Mouse (Mus musculus) forelimb bud, embryonic 11.5 days (tissue): ENCODE measurements at regions not wholly inside any gene's neighbourhood (a gene's known extent, or its start where the extent isn't known, plus 50 kb on each side); places are given as distances from the start of the nearest gene placed in this dataset.

Experiments
- DNase-seq: peaks from one replicate; pipeline ENCODE4 v3.0.0-alpha.2; 2012; ENCODE audit warnings: low read depth, low spot score

GRCm38 (mm10) chr2:148107607-148108115 lies 60.9 kb upstream of the Foxa2 start:
- no peak for DNase-seq

GRCm38 (mm10) chr2:148110149-148110548 lies 63.4 kb upstream of the Foxa2 start:
- DNase-seq = peak; percentile 9

GRCm38 (mm10) chr2:148111889-148112288 lies 65.1 kb upstream of the Foxa2 start:
- DNase-seq = peak; percentile 44

- no peak for DNase-seq
These were observed 66.4 kb upstream of the Foxa2 start for GRCm38 (mm10) chr2:148113184-148113583.

DNA sequence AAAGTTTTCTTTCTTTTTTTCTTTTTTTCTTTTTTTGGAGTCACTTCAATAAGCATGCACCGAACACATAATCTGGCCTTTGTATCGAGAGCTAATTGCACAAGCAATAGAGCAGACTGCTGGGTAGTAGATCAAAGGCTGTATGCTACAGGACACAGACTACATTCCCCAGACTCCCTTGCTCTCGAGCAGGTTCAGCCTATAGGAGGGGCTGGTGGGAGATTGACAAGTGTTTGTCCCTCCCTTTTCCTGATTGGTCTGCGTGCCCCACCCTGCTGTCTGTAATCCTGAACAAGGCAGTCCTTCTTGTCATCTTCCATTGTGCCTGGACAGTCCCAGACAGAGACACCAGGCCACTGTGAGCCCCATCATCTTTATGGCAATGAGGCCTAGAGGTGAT lies 67.8 kb upstream of the Foxa2 start:
- no peak for DNase-seq

GRCm38 (mm10) chr2:148116033-148116790 lies 69.4 kb upstream of the Foxa2 start:
- no peak for DNase-seq

DNA sequence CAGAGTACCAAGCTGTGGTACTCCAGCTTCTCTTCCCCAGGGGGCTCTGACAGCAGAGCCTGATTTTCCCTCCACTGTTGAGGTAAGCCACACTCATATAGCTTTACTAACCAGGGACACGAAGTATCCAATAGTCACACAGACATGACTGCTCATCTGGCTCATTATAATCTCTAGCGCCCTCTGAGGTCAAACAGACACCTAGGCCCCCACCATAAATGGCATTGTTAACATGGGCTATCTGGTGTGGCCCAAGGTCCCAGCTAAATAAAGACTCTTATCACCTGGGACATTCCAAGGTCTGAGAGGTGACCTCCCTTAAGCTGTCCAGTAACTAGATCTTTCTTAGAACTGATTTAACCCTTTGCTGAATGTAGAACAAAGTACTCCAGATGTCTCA lies 70.7 kb upstream of the Foxa2 start:
- DNase-seq = no peak

DNA sequence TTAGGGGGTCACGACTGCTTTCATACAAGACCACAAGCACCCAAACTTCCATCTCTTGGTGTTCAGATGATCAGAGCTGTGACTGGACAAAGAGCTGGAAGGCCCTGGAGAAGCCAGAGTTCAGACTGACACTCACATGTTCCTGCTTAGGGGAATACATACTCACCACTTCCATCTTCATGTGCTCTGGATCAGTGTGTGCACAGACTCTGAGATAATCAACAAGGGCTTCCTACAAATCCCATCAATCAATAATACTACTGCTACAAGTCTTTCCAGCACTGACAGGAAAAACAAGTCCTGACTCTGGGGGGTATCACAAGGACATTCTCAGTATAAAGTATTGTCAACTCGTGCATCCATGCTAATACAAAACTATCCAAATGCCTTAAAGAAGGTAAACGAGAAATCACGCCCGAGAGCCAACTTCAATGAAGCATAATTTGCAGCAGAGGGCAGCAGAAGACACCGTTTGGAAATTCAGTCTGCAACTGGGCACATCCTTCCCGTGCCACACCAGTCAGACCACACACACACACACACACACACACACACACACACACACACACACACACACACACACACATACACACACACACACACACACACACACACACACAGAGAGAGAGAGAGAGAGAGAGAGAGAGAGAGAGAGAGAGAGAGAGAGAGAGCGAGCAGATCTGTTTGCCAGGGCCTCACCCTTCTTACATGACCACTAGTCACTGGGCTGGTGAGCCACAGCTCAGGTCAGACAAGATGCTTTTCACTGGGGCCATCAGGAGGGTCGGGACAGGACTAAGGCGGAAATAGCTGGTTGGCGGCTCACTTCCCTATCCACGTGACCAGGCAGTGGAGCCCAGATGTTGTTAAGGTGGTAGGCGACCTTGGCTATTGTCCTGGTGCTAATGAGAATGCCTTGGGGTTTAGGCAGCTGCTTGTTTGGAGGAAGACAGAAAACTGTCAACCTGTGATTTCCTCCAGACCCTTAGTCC lies 75.4 kb upstream of the Foxa2 start:
- peak; percentile 33 for DNase-seq

DNA sequence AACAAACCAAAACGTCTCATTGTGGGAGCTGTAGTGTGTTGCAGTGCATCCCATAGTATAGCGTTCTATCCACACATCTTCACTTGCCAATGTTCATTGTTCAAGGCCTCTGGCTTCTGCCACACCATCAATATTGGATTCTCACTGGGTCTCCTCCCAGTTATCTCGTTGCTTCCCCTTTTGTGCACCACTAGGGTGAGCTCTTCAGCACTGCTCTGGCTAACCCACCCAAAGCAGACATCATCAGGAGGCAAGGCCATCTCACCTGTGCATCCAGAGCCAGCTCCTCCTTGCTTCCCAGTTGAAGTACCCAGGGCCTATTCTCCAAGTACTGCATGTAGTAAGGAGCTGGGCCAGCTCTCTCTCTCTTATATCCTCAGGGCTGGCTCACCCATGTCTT lies 77.0 kb upstream of the Foxa2 start:
- no peak for DNase-seq

DNA sequence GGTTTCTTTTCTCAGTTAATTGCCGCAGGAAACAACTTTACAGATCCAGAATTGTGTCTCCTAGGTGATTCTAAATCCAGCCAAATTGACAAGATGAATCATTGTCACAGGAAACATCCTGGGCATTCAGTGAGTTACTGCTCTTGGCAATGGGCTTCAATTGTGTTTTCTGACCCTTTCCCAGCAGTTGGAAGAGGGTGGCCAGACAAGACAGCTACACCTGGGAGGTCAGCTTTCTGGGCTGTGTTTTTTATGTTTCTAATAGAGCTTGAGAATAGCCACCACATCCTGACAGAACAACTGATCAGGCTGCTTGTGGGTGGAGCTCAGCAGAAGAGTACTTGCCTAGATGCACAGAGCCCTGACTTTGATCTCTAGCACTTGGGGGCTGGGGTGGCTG lies 87.0 kb upstream of the Foxa2 start:
- DNase-seq = no peak

GRCm38 (mm10) chr2:148141936-148142335 lies 95.2 kb upstream of the Foxa2 start:
- DNase-seq = no peak

DNA sequence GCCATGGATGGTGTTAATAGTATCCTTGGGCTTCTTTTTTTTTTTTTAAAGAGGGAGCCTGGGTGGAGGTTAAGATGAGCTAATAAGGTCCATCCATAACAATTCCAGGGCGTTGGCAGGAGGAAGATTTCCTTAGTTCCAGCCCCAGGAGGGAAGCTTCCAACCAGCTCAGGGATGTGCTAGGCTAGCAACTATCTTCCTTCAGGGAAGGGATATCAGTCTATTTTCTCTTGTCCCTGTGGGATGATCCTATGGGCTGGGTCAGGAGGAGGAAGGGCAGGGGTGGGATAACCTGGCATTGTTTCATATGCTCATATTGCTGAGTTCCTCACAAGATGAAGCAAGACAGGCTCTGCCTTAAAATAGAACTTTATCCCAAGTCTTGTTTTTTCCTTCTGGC lies 98.0 kb upstream of the Foxa2 start:
- DNase-seq = no peak

DNA sequence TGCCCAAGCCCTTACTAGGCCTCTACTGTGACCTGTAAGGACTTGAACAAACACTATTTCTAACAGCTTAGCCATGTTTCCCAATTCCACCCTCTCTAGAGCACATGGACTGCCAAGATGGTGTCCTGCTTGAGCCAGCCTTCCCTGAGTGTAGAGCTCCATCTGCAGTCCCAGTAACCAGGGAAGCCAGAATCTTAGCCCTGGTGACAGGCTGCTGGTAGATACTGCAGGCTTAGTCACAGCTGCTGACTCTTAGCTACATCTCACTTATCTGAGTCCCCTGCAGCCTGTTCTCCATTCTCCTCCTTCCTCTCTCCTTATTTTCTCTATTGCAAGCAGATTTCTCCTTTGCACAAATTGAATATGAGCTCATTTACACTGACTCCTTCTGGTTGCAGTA lies 101.5 kb upstream of the Foxa2 start:
- no peak for DNase-seq

- DNase-seq = no peak
These were observed 102.7 kb upstream of the Foxa2 start for GRCm38 (mm10) chr2:148149426-148149825.

DNA sequence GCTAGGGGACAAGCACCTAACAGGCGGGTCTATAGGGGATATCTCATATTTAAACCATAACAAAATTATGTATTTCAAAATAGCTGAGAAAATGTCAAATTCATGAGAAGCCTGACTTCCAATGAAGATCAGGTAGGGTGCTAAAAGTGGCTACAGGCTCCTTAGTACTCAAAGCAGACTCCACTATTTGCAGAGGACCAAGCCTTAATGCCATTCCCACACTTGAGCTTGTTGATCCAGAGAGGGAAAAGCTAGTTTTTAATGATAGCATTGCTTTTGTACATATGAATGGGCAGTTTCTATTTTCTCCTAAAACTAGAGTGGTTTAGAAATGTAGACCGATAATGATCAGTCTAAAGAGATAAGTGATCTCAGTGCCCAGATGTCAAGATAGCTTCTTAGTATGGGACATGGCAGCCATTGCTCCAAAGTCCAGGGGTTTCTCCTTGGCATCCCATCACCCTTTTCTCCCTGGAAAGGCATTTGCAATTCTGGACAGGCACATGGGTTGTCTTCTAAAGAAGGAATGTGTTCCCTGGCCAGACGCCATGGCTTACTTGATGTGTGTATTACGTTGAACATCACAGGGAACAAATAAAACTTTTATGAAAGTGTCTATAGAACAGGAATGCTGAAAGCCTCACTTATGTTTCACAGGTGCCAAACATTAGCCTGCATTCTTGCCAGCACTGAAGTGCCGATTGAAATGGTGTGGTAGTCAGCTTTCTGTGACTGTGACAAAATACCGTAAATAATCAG lies 106.9 kb upstream of the Foxa2 start:
- no peak for DNase-seq

DNA sequence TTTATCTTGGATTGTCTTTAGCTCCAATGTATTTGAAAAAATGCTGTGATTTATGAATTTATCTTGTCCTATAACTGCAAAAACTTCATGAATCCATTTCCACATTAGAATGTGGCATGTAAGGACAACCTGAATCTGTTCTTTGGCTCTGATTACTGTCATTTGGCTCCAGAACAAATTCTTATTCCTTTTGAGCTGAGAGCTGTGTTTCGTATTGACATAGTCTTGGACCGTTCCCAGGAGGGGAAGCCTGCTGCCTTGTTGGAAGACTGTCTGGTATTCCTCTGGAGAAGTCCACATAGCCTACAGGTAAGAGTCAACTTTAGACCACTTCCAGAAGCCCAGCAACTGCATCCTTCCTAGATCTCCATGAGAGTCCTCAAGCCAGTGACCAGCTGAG lies 109.4 kb upstream of the Foxa2 start:
- no peak for DNase-seq

- DNase-seq = no peak
These were observed 112.3 kb upstream of the Foxa2 start for GRCm38 (mm10) chr2:148159028-148159600.

- no peak for DNase-seq
These were observed 114.2 kb upstream of the Foxa2 start for GRCm38 (mm10) chr2:148160997-148161396.

- DNase-seq = no peak
These were observed 115.2 kb upstream of the Foxa2 start for GRCm38 (mm10) chr2:148161966-148162365.

GRCm38 (mm10) chr2:148162562-148162961 lies 115.8 kb upstream of the Foxa2 start:
- DNase-seq = no peak

DNA sequence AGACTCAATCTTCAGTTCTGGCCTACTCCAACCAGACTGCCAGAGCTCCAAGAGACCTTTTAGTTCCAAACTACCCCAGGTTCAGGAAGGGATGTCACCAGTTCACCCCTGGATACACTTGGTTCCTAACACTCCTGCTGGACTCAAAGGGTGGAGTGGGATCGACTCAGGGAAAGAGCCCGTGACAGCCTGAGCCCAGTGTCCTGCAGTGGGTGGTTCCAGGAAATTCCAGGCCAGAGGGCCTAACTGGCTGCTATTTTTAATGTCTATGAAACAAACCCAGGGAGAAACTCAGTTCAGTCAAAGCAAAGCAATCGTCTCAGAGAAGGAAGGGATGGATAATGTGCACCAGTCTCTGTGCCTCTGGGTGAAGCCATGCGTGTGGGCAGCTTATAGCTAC lies 124.3 kb upstream of the Foxa2 start:
- DNase-seq = no peak
